Mouse (Mus musculus) adipocyte (in vitro differentiated cells): Measurements from ENCODE around the gene Rbm20.

ENCODE experiments used
- DNase-seq: peaks from one replicate; pipeline ENCODE4 v3.0.0-alpha.2; 2016; ENCODE audit warnings: low spot score

Rbm20 gene

DNA sequence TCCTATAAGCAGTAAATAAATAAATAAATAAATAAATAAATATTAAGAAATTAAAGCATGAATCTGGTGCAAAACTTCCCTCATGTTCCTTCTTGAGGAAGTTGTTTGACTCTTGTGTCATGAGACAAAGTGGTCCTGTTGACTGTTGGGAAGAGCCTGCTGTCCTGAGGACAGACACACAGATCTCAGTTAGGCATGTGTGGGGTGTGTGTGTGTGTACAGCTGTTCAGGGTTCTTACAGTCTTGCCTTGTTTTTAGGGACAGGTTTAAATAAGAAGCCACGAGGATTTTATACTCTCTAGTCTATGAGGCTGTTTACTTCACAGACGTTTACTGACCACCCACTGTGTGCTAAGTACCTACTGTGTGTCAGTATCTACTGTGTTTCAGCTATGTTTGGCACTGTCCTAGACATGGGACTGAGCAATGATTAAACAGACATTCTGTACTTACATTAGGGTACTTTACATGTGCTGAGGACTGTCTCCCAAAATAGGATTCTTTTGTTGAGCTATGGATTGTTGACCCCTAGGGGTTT lies 81.8 kb downstream of the Rbm20 start:
- no peak for DNase-seq

DNA sequence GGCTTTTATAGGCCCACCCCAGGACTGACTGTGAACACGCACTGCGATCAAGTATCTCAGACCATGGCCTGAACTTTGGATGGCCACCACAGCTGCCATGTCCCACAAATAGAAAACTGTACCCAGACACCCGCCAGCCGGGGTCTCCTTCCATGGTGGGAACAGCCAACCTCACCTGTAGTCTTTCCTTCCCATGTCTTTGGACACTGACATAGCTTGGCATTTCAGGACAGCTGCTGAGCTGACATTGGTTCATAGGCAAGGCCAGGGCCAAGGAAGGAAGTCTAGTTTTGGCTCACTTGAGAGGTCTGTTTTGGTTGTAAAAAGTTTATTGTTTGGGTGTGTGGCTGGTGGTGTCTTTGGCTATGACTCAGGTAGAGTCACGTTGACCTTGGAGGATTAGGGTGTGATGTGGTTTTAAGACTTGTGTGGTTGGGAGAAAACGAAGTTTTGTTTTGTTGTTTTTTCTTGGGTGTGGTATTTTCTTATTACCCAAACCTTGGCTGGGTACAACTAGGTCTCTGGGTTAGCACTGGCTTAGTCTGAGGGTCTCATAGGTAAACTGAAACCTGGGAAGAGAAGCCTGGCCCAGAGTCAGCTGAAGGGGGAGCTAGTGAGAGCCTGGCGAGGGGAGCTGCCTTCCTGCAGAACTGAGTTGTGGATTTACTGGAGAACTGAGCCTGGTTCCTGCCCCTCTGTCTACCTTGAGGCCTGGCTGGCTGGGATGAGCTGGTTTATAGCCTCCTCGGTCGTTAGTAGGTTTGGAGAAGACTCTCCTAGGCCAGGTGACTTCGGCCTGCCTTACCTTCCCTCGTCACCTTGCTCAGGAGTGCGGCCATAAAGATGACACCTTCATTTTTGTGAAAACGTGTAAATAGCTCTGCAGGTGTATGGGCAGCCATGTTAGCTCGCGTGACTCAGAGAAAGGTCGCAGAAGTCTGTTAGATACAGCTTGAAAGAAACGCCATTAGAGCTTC lies 83.3 kb downstream of the Rbm20 start:
- DNase-seq = no peak

DNA sequence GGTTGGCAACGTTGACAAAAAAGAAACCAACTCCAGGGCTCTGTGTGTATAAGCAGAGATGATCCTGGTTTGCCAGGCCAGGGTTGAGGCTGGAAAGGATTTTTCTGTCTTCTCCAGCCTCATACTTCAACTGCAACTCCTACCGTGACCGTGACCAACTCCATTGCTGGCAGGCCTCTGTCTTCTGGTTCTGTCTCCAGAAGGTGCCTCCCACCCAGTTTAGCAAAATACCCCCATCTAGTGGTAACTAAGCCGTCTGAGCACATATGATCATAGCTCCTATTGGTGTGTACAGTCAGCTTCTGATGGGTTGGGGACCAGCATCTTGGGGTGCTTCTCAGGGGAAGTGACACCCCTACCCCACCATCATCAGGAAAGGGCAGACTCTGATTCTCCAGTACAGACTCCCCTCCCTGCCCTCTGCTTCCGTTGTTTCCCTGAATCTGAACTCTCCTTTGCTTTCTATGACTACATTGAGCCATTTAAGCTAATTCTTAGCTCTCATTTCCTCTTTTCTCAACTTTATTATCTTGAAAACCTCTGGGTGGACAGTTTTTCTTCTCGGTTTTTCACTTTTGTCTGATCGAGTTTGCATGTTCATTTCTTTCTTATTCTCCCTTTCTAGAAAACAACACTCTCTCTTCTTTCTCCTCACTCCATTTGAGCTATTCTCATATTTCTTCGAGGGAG lies 85.8 kb downstream of the Rbm20 start:
- peak; percentile 57 for DNase-seq

DNA sequence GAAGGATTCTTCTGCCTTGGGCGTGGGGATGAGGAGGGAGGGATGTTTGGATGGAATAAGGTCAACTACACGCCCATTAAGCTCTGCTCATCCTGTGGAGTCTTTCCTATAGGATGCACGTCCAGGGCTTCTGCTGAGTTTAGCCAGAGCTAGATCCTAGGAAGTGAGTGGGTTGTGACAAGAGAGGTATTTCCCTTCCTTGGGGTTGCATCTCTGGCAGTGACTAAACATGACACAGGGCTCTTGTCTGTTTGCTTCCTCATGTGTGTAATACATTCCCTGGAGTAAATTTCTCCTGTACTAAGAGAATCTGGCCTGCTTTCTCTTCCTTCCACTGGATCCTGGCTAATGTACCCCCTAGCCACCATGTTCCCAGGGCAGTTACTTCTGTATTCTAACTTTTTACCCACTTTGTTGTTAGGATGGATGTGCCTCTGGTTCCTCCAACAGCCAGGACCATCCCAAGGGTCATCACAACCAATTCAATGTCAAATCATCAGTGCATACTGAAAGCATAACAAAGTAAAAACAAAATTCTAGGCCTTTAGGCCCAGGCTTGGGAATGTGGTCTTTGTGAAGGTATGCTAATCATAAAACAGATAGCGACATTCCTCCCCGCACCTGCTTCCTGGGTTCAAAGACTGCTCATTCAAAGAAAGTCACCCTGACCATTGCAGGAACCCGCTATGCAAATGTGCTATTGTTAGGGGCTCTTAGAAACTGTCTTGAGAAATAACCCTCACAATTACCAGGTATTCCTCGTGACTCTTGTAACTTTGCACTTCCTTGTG lies 87.8 kb downstream of the Rbm20 start:
- no peak for DNase-seq

DNA sequence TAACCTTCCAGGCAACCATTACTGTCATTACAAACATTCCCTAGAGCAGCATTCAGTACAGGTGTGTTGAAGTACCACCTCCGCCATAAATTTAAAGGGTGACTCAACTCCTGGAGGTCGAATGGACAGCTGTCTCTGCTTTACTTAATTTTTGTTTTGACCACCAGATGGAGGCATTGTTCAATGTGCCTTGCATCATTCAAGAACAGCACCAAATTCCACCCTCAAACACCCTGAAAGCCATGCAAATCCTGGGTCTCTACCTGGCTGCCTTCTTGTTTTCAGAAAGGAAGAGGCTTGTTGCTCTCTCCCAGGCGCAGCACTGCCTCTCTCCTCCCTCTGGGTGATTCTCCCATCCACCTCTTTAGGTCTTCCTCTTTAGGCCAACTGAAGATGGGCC lies 91.4 kb downstream of the Rbm20 start:
- DNase-seq = peak; percentile 87

DNA sequence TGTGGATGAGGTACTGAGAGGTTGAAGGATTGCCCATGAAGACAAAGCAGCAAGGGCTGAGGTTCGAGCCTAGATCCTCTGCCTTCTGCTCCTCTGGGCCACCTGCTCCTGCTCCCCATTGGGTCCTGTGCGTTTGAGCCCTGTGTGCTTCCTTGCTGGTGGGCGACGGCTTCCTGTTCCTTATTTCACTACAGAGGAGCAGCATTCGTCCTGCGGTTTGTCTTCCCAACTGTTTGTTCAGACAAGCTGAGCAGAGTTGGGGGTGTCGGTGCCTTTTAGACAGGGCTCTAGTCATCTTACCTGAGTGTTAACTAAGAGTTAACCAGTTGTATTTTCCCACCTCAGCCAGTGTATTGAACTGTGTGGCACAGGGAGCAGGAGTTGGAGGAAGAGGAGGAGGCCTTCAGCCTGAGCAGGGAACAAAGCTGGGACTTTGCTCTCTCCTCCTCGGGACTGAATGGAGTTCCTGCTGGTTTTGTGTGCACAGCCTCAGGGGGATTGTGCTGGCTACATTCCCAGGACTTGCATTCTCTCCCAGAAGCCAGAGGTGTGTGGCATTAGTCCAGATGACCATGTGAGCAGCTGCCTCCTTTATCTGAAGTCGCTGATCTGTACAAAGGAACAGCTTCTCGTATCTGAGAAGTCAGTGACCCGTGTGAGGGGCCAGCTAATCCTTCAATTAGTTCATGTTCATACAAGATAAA lies 97.0 kb downstream of the Rbm20 start:
- peak; percentile 91 for DNase-seq

DNA sequence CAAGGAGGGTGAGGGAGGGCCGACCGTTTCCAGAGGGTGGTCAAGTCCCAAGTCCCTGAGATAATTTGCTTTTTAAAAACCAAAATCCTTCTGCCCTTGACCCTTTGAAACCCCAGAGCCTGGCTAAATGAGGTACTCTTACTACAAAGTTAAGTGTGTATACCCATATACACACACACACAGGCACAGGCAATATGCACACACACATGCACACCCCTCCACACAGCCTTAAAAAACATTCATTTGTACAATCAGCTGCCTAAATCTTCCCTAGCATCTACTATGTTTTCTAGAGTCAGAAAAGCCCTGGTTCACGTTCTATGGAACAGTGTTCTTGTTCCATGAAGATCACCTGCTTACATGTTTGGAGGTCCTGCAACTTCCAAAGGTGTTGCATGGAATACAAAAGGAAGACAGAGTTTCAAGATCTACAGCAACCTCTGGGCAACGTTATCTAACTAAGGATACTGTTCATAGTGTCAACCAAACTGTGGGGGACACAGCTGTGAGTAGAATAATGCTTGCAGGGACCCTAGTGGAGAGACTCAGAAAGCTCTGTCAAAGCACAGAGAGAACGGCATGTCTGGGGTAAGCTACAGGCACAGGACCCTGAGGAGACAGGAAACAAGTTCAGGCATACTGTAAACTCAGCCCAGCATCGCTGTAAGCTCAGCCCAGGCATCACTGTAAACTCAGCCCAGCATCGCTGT lies 97.7 kb downstream of the Rbm20 start:
- no peak for DNase-seq

DNA sequence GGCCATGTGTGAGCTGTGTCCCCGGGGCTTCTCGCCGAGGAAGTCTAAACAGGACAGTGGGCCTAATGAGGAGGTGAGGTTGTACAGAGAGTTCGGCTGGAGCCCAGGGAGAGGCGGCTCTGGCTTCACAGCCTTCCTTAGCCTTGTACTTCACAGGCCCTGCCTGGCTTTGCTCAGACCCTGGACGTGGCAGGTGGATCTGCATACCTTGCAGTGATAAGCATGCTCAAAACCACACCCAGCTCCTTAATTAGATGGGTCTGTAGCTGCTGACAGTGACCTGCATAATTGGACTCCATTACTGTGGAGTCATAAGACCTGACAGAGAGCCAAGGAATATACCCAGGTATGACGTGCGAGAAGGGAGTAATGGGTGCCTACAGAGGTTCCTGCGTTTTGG lies 102.3 kb downstream of the Rbm20 start:
- DNase-seq = no peak

DNA sequence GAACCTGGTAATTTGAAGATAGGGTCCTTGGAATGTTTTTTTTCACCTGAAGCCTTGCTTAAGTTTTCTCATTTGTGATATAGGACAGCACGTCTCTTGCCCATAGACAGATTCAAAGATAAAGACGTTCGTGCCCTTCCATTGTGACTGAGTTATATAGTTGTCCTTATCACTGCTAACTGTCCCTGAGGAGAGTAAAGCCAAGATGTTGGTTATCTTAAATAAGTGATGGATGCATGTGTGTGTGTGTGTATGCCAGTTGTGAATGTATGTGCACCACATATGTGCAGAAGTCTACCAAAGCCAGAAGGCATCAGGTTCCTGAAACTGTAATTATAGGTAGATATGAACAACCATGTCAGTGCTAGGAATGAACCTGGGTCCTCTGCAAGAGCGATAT lies 102.7 kb downstream of the Rbm20 start:
- no peak for DNase-seq

DNA sequence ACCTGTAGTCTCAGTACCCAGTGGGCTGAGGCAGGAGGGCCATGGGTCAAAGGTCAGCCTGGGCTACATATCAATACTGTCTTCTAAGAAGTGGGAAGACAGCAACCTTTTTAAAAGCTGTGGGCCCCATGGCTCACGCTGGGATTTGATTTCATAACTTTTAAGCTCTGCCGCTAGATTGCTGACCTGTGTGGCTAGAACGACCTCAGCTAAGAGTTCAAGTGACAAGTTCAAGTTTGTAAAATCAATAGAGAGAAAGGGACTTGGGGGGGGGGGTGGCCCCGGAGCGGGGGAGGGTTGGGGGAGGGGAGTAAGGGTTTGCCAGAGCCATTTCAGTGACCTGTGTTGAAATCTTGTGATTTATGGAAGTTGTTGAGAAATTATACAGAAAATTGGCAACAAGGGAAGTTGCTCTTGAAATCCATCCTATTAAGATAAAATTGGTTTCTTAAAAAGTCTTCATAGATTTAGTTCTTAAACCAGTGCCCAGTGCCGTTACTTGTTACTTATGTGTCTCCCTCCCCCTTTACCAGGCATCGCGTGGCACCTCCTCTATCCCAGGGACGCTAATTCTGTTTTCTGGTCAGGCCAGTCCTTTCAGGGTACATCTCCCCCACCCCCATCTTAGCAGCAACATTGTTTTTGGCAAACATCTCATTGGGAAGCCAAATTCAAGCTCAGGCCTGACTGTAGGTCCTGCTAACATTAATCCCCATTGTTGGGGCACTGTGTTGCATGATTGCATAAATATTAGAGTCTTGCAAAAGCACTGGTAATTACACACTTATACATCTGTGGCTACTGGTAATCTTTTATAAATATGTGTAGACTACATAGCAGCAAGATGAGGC lies 103.9 kb downstream of the Rbm20 start:
- DNase-seq = peak; percentile 89

DNA sequence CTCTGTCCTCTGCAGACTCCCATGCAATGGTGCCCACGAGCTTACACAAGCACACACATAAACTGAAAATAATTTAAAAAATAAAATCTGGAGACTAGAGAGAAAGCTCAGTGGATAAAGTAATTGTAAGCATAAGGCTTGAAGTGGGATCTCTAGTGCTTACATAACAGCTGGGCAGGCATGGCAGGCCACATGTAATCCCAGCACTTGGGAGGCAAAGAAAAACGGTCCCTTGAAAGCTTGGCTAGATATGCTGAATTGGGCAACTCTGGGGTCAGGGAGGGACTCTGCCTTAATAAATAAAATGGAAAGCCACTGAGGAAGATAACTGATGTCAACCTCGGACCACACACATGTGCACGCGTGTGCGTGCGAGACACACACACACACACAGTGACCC lies 104.7 kb downstream of the Rbm20 start:
- DNase-seq = peak; percentile 85

DNA sequence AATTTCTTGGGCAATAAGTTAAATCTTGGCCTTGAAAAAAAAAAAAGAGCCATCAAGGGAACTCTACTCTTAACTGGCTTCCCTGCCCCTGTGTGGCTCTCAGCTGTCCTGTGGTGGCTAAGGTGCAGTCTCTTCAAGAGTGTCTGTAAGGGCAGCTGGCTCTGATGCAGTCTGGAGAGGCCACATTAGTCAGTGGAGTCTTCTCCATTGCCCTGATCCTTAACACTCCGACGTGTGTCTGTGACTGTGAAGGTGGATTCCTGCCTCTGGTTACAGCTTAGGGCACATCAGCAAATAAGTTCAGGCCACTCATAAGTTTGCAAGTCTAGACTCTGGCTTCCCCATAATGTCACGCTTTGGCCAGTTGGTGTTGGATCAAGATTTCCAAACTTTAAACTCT lies 108.2 kb downstream of the Rbm20 start:
- DNase-seq = no peak

DNA sequence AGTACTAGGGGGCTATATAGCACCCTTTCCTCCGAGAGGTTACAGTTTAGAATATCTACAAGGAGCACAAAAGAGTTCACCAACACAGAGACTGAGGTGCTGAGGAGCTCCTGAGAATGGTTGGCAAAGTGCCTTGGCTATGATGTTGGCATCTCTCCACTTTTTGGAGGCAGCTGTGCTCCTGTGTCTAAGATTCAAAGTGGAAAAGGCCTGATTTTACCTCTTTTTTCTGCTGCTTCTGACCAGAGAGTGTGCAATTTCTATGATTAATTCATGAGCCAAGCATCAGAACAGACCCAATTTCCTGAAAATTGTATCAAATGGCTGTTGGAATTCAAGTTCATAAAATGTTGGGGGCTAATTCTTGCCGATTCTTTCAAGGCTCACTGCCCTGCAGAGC lies 109.1 kb downstream of the Rbm20 start:
- peak; percentile 74 for DNase-seq

DNA sequence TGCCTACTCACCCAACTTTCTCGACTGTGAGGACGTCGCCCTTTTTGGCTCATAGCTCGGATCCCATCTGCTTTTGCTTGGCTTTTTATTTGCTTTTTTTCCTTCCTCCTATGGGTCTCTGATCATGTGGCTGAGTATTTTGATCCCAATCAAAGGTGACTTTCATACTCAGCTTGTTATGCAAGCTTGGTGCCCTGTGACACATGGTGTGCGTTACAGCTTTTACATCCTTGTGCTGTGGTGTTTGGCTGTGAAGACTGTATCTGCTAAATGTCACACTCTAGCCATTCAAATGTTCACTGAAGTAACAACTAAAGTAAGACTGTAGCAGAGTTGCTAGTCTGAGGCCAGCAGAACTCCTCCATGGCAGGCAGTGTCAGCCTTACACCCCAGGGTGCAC lies 109.7 kb downstream of the Rbm20 start:
- DNase-seq = no peak

DNA sequence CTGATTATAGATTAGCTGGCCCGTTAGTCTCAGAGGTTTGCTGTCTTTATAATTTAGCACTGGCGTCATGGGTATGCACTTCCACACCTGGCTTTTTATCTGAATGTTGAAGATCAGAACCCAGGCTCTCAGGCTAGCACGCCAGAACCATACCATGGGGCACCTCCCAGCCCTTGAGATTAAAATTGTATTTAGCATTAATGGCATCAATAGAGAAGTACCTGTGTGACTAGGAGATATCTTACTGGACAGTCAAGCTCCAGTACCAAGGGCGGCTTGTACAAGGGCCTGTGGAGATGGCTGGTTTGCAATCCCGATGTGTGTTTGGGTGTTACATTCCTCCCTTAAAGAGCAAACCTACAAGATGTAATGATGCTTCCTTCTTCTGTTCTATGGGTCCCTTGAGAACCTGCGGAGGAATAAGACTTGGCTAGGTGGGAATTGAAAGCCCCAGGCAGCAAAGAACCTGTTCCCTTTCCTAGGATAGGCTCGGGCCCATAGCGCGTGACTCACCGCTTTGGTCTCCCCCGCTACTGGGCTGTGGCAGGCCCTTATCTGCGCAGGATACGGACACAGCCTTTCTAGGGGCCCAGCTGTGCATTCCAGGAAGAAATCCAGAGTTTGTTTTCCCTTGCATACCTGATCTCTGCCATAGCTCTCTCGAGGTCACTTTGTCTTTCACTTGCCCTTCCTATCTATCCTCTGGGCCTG lies 111.7 kb downstream of the Rbm20 start:
- no peak for DNase-seq

DNA sequence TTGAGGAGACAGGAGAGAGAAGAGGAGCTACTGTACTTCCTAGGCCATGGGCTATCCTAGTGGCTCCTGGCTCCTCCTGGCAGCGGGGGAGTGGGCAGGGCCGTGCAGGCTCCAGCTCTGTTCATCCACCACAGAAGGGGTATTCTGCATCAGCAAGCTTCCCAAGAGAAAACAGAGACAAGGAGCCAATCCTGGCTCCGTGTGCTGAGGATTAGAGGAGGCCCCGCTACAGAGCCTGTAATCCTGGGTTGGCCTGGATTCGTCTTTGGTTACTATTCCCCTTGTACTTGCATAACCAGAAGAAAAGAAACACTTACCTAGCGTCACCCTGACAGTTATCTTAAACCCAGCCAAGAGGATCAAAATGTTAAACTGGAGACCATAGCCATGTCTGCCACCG lies 112.5 kb downstream of the Rbm20 start:
- DNase-seq = no peak

DNA sequence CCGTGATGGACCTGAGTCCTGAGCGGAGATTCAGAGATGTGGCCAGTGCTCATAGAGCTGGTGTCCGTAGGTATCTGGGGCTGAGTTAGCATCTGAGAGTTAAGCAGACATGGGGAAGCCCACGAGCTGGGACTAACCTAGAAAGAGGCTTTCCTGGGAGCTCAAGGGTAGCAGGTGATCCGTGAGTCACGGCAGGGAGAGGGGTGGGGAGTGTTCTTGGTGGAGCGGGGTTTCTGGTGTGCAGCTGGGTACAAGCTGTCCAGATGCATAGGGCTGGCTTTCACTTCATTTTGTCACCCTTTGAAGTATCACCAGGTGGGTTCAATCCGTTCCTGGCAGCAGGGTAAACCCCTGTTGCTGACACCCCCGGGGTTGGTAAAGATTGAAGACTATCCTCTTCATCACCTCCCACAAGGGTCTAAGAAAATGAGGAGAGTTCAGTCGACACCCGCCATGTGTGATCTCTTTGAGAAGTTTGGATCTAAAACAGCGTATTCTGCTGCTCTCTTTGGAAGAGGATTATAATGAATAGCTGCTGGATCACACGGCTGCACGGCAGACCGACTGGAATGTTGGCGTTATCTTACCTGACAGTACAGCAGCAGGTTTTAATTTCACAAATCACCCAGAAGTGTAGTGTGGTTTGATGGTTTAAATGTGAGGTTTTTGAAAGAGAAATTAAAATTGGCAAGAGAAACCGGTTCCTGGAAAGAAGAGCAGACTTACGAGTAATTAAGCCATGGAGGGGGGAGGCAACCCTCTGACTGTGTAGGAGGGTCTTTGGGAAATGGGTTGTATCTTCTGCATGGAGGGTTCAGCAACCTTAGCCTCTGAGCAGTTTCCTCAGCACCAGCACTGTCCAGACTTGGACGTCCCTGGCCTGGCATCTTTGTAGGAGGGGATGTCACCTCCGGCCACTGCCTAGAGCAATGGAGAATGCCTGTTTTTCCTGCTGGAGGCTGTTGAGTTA lies 114.9 kb downstream of the Rbm20 start:
- DNase-seq = no peak
